Mouse (Mus musculus) embryonic facial prominence, embryonic 11.5 days (tissue): ENCODE data around the gene Slc25a22. TPM values are rescaled to one million over a fixed set of nuclear protein-coding genes. Genes with fewer than 3 reads are reported as not detected.
A peak's percentile ranks its signal among the peaks of the same experiment; 100 is the strongest.

Experiments used
- ATAC-seq: fragments of 200-750 bp; cut with Nextera tagmentation; replicated peaks from 2 replicates; pipeline ENCODE4 v1.8.0; 2017; ENCODE audit warnings: low read depth; ENCODE audit not compliant: insufficient number of reproducible peaks, low FRiP score, low TSS enrichment
- DNase-seq: peaks from one replicate; pipeline ENCODE4 v3.0.0-alpha.2; 2015; ENCODE audit warnings: low spot score
- H3K27ac ChIP-seq: fragments of 300-500 bp; sonication (generic); replicated peaks from 2 replicates; pipeline ENCODE4 v1.5.1; 2014; ENCODE audit warnings: mild to moderate bottlenecking, low read depth, low read length, control low read depth
- H3K27me3 ChIP-seq: fragments of 300-500 bp; sonication (generic); 2 replicates; pipeline ENCODE4 v1.6.1; 2014; ENCODE audit warnings: mild to moderate bottlenecking, low read length, moderate library complexity, mixed read lengths; ENCODE audit not compliant: control insufficient read depth, insufficient read depth
- H3K36me3 ChIP-seq: fragments of 300-500 bp; sonication (generic); replicated peaks from 2 replicates; pipeline ENCODE4 v1.6.1; 2014; ENCODE audit warnings: low read depth, mild to moderate bottlenecking, low read length, moderate library complexity, mixed read lengths; ENCODE audit not compliant: control insufficient read depth, insufficient read depth
- H3K4me1 ChIP-seq: fragments of 300-500 bp; sonication (generic); 2 replicates; pipeline ENCODE4 v1.6.1; 2014; ENCODE audit warnings: low read length, mixed read lengths; ENCODE audit not compliant: control insufficient read depth, insufficient read depth
- H3K4me2 ChIP-seq: fragments of 300-500 bp; sonication (generic); 2 replicates; pipeline ENCODE4 v1.6.1; 2014; ENCODE audit warnings: low read depth, mild to moderate bottlenecking, control low read depth, low read length, moderate library complexity
- H3K4me3 ChIP-seq: fragments of 300-500 bp; sonication (generic); 2 replicates; pipeline ENCODE4 v1.5.1; 2014; ENCODE audit warnings: low read depth, low read length, control low read depth
- H3K9ac ChIP-seq: fragments of 300-500 bp; sonication (generic); replicated peaks from 2 replicates; pipeline ENCODE4 v1.6.1; 2014; ENCODE audit warnings: mild to moderate bottlenecking, control low read depth, low read length
- H3K9me3 ChIP-seq: fragments of 300-500 bp; sonication (generic); replicated peaks from 2 replicates; pipeline ENCODE4 v1.6.1; 2016; ENCODE audit warnings: mild to moderate bottlenecking, low read length, inconsistent platforms, mixed read lengths; ENCODE audit not compliant: control insufficient read depth
- WGBS: fragments of 180-500 bp; shearing (Covaris S2); extraction: QIAGEN DNeasy Blood & Tissue Kit; methylation state at CpG from one replicate; pipeline ENCODE4 v1.1.7; 2014; 5-methylcytosine and 5-hydroxymethylcytosine counted together
- polyA plus RNA-seq: library from polyadenylated mRNA; unstranded; fragments of >200 nt; fragmentation: Nextera tagmentation; extraction: Ambion mirVana; gene quantifications from 2 replicates; pipeline ENCODE4 v1.2.1, GENCODE M21; 2014

Slc25a22 gene
- polyA plus RNA-seq, 1 experiment from 2014 or later, result 27.4 TPM

- ATAC-seq, result no peak
- Histone ChIP-seq H3K36me3 (no peaks in the 10 kb centered on the region; the same call in none of the 2 replicates), H3K9ac (no peak overlapping the region), H3K4me1 (peaks cover 7% of the 10 kb centered on the region; the same call in 1 of the 2 replicates), H3K27me3 (no peaks in the 10 kb centered on the region), H3K27ac (no peak overlapping the region), H3K4me2 (no peak overlapping the region), H3K9me3 (no peaks in the 10 kb centered on the region), H3K4me3 (no peak overlapping the region)
- peak; percentile 57 for DNase-seq
- WGBS, result 44% methylated on average over 6 of the region's 6 CpGs
These were observed 2.9 kb upstream of the Slc25a22 start for GRCm38 (mm10) chr7:141440613-141441012.

- H3K4me3 ChIP-seq, result no peak overlapping the region
- no peaks in the 10 kb centered on the region; the same call in none of the 2 replicates for H3K36me3 ChIP-seq
- DNase-seq (no peak), ATAC-seq (no peak)
- no peak overlapping the region for H3K27ac ChIP-seq
- H3K27me3 ChIP-seq, result no peaks in the 10 kb centered on the region
- no peak overlapping the region for H3K9ac ChIP-seq
- no peaks in the 10 kb centered on the region for H3K9me3 ChIP-seq
- WGBS, result 98% methylated on average over 11 of the region's 11 CpGs
- peaks cover 7% of the 10 kb centered on the region; the same call in 1 of the 2 replicates for H3K4me1 ChIP-seq
- no peak overlapping the region for H3K4me2 ChIP-seq
These were observed 2.1 kb upstream of the Slc25a22 start for GRCm38 (mm10) chr7:141439811-141440210.

GRCm38 (mm10) chr7:141439140-141439679 is 1.5 kb upstream of the Slc25a22 start:
- WGBS, result 93% methylated on average over 10 of the region's 10 CpGs

GRCm38 (mm10) chr7:141438201-141438968 is 693 bp upstream of the Slc25a22 start:
- no peaks in the 10 kb centered on the region; the same call in none of the 2 replicates for H3K36me3 ChIP-seq
- H3K9ac ChIP-seq, result no peak overlapping the region
- peaks cover 7% of the 10 kb centered on the region; the same call in 1 of the 2 replicates for H3K4me1 ChIP-seq
- 89% methylated on average over 12 of the region's 12 CpGs for WGBS
- no peak overlapping the region for H3K4me2 ChIP-seq
- H3K9me3 ChIP-seq, result no peaks in the 10 kb centered on the region
- H3K4me3 ChIP-seq, result no peak overlapping the region
- DNase-seq (no peak), ATAC-seq (no peak)
- no peaks in the 10 kb centered on the region for H3K27me3 ChIP-seq
- no peak overlapping the region for H3K27ac ChIP-seq

More at GRCm38 (mm10) chr7:141439140-141439679, 1.5 kb upstream of the Slc25a22 start:
- ATAC-seq (no peak), DNase-seq (no peak)
- H3K27ac ChIP-seq, result no peak overlapping the region
- H3K4me2 ChIP-seq, result no peak overlapping the region
- H3K36me3 ChIP-seq, result no peaks in the 10 kb centered on the region; the same call in none of the 2 replicates
- H3K9me3 ChIP-seq, result no peaks in the 10 kb centered on the region
- H3K9ac ChIP-seq, result no peak overlapping the region
- H3K4me1 ChIP-seq, result peaks cover 7% of the 10 kb centered on the region; the same call in 1 of the 2 replicates
- no peaks in the 10 kb centered on the region for H3K27me3 ChIP-seq
- no peak overlapping the region for H3K4me3 ChIP-seq

GRCm38 (mm10) chr7:141436523-141436892 is 1.2 kb downstream of the Slc25a22 start:
- WGBS, result 64% methylated on average over 2 of the region's 2 CpGs
- Histone ChIP-seq H3K27me3 (no peaks in the 10 kb centered on the region), H3K9me3 (no peaks in the 10 kb centered on the region), H3K4me2 (peak overlapping the region; percentile 91), H3K9ac (peak overlapping the region; percentile 83), H3K36me3 (no peaks in the 10 kb centered on the region; the same call in none of the 2 replicates), H3K27ac (no peak overlapping the region), H3K4me1 (no peaks in the 10 kb centered on the region; the same call in 1 of the 2 replicates), H3K4me3 (peak overlapping the region; percentile 56)
- DNase-seq (no peak), ATAC-seq (no peak)

- Histone ChIP-seq H3K9ac (no peak overlapping the region), H3K27me3 (no peaks in the 10 kb centered on the region), H3K27ac (no peak overlapping the region), H3K4me3 (no peak overlapping the region), H3K9me3 (no peaks in the 10 kb centered on the region), H3K4me1 (no peaks in the 10 kb centered on the region; the same call in 1 of the 2 replicates), H3K36me3 (peaks cover under 1% of the 10 kb centered on the region), H3K4me2 (no peak overlapping the region; the same call in none of the 2 replicates)
- ATAC-seq (no peak), DNase-seq (no peak)
- 75% methylated on average over 9 of the region's 9 CpGs for WGBS
These were observed 1.7 kb downstream of the Slc25a22 start for GRCm38 (mm10) chr7:141435856-141436522.

- Histone ChIP-seq H3K4me2 (peak overlapping the region; percentile 81), H3K9me3 (no peaks in the 10 kb centered on the region), H3K27ac (no peak overlapping the region), H3K4me3 (peak overlapping the region; percentile 38), H3K9ac (peak overlapping the region; percentile 43), H3K4me1 (no peaks in the 10 kb centered on the region; the same call in 1 of the 2 replicates), H3K36me3 (peaks cover 2% of the 10 kb centered on the region), H3K27me3 (no peaks in the 10 kb centered on the region)
- ATAC-seq (no peak), DNase-seq (peak; percentile 58)
- 7% methylated on average over 17 of the region's 17 CpGs for WGBS
These were observed 2.4 kb downstream of the Slc25a22 start for GRCm38 (mm10) chr7:141435129-141435855.
